32 mouse cellular contexts compared by ENCODE assay signal in genomic region chr11:16703221-16703620, GRCm38 (mm10). TPM values are rescaled to one million over a fixed set of nuclear protein-coding genes. Genes with fewer than 3 reads are reported as not detected.
"Had no signal": no experiment of that assay in that cellular context is flagged by ENCODE, and none has a peak within 500 bp of the region (broad histone marks: within the 10 kb centered on the region; RNA-seq: fewer than 3 reads in every experiment).

No protein-coding gene starts in this region.

- H3K4me2 ChIP-seq: limb, embryonic 12.5 days; limb, embryonic 13.5 days; limb, embryonic 15.5 days; liver, embryonic 11.5 days; liver, embryonic 13.5 days; liver, embryonic 15.5 days; lung, embryonic 14.5 days; lung, embryonic 15.5 days; midbrain, embryonic 11.5 days; midbrain, embryonic 12.5 days; midbrain, embryonic 13.5 days; midbrain, embryonic 15.5 days; neural tube, embryonic 12.5 days had no signal

- H3K9ac ChIP-seq: limb, embryonic 12.5 days; limb, embryonic 13.5 days; limb, embryonic 15.5 days; liver, embryonic 13.5 days; liver, embryonic 14.5 days; liver, embryonic 15.5 days; lung, embryonic 14.5 days; lung, embryonic 15.5 days; midbrain, embryonic 12.5 days; midbrain, embryonic 13.5 days; midbrain, embryonic 15.5 days; neural tube, embryonic 12.5 days had no signal

- H3K36me3 ChIP-seq: limb, embryonic 10.5 days; limb, embryonic 12.5 days; limb, embryonic 13.5 days; limb, embryonic 15.5 days; liver, embryonic 13.5 days; liver, embryonic 15.5 days; lung, embryonic 15.5 days; midbrain, embryonic 10.5 days; midbrain, embryonic 12.5 days; midbrain, embryonic 13.5 days; midbrain, embryonic 15.5 days; neural tube, embryonic 12.5 days had no signal

- ATAC-seq: lung, postnatal 0 days; midbrain, embryonic 13.5 days; midbrain, embryonic 15.5 days; midbrain, embryonic 16.5 days had no signal

- H3K4me1 ChIP-seq: limb, embryonic 10.5 days; limb, embryonic 15.5 days; liver, embryonic 13.5 days; liver, embryonic 15.5 days; lung, embryonic 15.5 days; megakaryocyte, embryonic 14.5 days; midbrain, embryonic 10.5 days; midbrain, embryonic 12.5 days; midbrain, embryonic 13.5 days; midbrain, embryonic 15.5 days; neural tube, embryonic 12.5 days had no signal

- H3K27me3 ChIP-seq: limb, embryonic 12.5 days; limb, embryonic 13.5 days; limb, embryonic 15.5 days; liver, embryonic 13.5 days; liver, embryonic 15.5 days; lung, embryonic 15.5 days; megakaryocyte, embryonic 14.5 days; midbrain, embryonic 12.5 days; midbrain, embryonic 13.5 days; midbrain, embryonic 15.5 days; neural tube, embryonic 12.5 days had no signal

- H3K27ac ChIP-seq: left cerebral cortex, adult 2 months; limb, embryonic 10.5 days; limb, embryonic 12.5 days; limb, embryonic 13.5 days; limb, embryonic 15.5 days; liver, embryonic 13.5 days; liver, embryonic 14.5 days; liver, embryonic 15.5 days; lung, embryonic 15.5 days; macrophage; midbrain, embryonic 10.5 days; midbrain, embryonic 12.5 days; midbrain, embryonic 13.5 days; midbrain, embryonic 15.5 days; neural tube, embryonic 12.5 days had no signal

- H3K4me3 ChIP-seq: left cerebral cortex, adult 2 months; limb, embryonic 10.5 days; limb, embryonic 12.5 days; limb, embryonic 13.5 days; limb, embryonic 15.5 days; liver, embryonic 13.5 days; liver, embryonic 15.5 days; lung, embryonic 15.5 days; megakaryocyte, embryonic 14.5 days; midbrain, embryonic 10.5 days; midbrain, embryonic 12.5 days; midbrain, embryonic 13.5 days; midbrain, embryonic 15.5 days; myocyte; neural tube, embryonic 12.5 days had no signal

- DNase-seq: left cerebral cortex, postnatal 4 days; liver, embryonic 13.5 days; lung, adult 18-20 months; lung, adult 2 months; lung, embryonic 14.5 days; lung, postnatal 10 days; lung, postnatal 14 days; lung, postnatal 36 days; lung, postnatal 4 days; midbrain, embryonic 14.5 days had no signal

- H3K9me3 ChIP-seq: limb, embryonic 10.5 days; limb, embryonic 12.5 days; limb, embryonic 13.5 days; limb, embryonic 15.5 days; liver, embryonic 13.5 days; liver, embryonic 15.5 days; lung, embryonic 15.5 days; megakaryocyte, embryonic 14.5 days; midbrain, embryonic 10.5 days; midbrain, embryonic 12.5 days; midbrain, embryonic 13.5 days; midbrain, embryonic 15.5 days; neural tube, embryonic 12.5 days had no signal

RNA-seq across cellular contexts. Expression of gene Egfr, which starts 48.8 kb away (rescaled TPM):
- total RNA-seq: megakaryocyte progenitor cell, adult 5-6 weeks; megakaryocyte-erythroid progenitor cell, adult 5-6 weeks had no signal
